Mouse (Mus musculus) CH12F3 (cell line): ENCODE measurements around the gene Bpifa1.
"Not testable (repeated sequence)": the region's sequence is repeated elsewhere in the genome, so short reads cannot be mapped to it uniquely, and the experiment has no call there.

Experiments
- in situ Hi-C: fragments of 300-500 bp; cut with MboI; formaldehyde crosslinking; loops from 2 replicates; pipeline ENCODE4 v1.14.3; 2020; ENCODE audit warnings: low sequenced_read_pairs

Gene Bpifa1

GRCm38 (mm10) chr2:154142580-154142979 lies at the start of gene Bpifa1:
TSS of gene Bpifa1 (plus strand) at chr2:154142880.
- in situ Hi-C loops = no loop called here

GRCm38 (mm10) chr2:154097734-154098133 lies 44.9 kb upstream of the Bpifa1 start:
- in situ Hi-C loops = no loop called here

- in situ Hi-C loops = no loop called here
These were observed 25.3 kb upstream of the Bpifa1 start for GRCm38 (mm10) chr2:154117381-154117780.

- in situ Hi-C loops = no loop called here
These were observed 12.6 kb upstream of the Bpifa1 start, which contains the start of gene Bpifa3 for GRCm38 (mm10) chr2:154130120-154130519. TSS of gene Bpifa3 (plus strand) at chr2:154130336.

GRCm38 (mm10) chr2:154143735-154144134 lies 1.1 kb downstream of the Bpifa1 start:
- in situ Hi-C loops = no loop called here

GRCm38 (mm10) chr2:154147496-154147895 lies 4.8 kb downstream of the Bpifa1 start:
- in situ Hi-C loops = no loop called here

- in situ Hi-C loops = no loop called here
These were observed 15.8 kb downstream of the Bpifa1 start for GRCm38 (mm10) chr2:154158433-154158832.

GRCm38 (mm10) chr2:154162307-154162706 lies 19.6 kb downstream of the Bpifa1 start, which contains the start of gene Bpifa5:
TSS of gene Bpifa5 (plus strand) at chr2:154162607.
- in situ Hi-C loops = no loop called here

- in situ Hi-C loops = no loop called here
These were observed 20.6 kb downstream of the Bpifa1 start for GRCm38 (mm10) chr2:154163306-154163705.

GRCm38 (mm10) chr2:154169172-154169571 lies 26.5 kb downstream of the Bpifa1 start:
- in situ Hi-C loops = no loop called here

- in situ Hi-C loops = no loop called here
These were observed 28.9 kb downstream of the Bpifa1 start for GRCm38 (mm10) chr2:154171621-154172020.

GRCm38 (mm10) chr2:154173313-154173712 lies 30.6 kb downstream of the Bpifa1 start:
- in situ Hi-C loops = no loop called here

GRCm38 (mm10) chr2:154181900-154182299 lies 39.2 kb downstream of the Bpifa1 start:
- in situ Hi-C loops = not testable (repeated sequence)

- in situ Hi-C loops = not testable (repeated sequence)
These were observed 40.4 kb downstream of the Bpifa1 start for GRCm38 (mm10) chr2:154183061-154183460.

GRCm38 (mm10) chr2:154185319-154185718 lies 42.6 kb downstream of the Bpifa1 start:
- in situ Hi-C loops = no loop called here

- in situ Hi-C loops = no loop called here
These were observed 43.1 kb downstream of the Bpifa1 start for GRCm38 (mm10) chr2:154185748-154186147.

- in situ Hi-C loops = no loop called here
These were observed 44.8 kb downstream of the Bpifa1 start for GRCm38 (mm10) chr2:154187468-154187867.

- in situ Hi-C loops = no loop called here
These were observed 47.3 kb downstream of the Bpifa1 start for GRCm38 (mm10) chr2:154189877-154190434.

- in situ Hi-C loops = no loop called here
These were observed 48.0 kb downstream of the Bpifa1 start, which contains the start of gene Bpifb1 for GRCm38 (mm10) chr2:154190546-154191258. TSS of gene Bpifb1 (plus strand) at chr2:154190818.

GRCm38 (mm10) chr2:154192141-154192540 lies 49.5 kb downstream of the Bpifa1 start:
- in situ Hi-C loops = no loop called here

- in situ Hi-C loops = no loop called here
These were observed 50.4 kb downstream of the Bpifa1 start for GRCm38 (mm10) chr2:154193071-154193470.

GRCm38 (mm10) chr2:154193994-154194504 lies 51.4 kb downstream of the Bpifa1 start:
- in situ Hi-C loops = no loop called here
